Mouse (Mus musculus): ENCODE data around the gene Ackr3. TPM values are rescaled to one million over a fixed set of nuclear protein-coding genes. Genes with fewer than 3 reads are reported as not detected.

Gene Ackr3
- polyA plus RNA-seq (2014; fragmentation: Nextera tagmentation; extraction: Ambion mirVana): 27.0 and 32.2 TPM in 2 replicates

GRCm38 (mm10) chr1:90203783-90204690, at the start of gene Ackr3:
Ackr3 (plus strand) TSS chr1:90203980.
- peaks cover 50% of the 10 kb centered on the region for H3K4me1 ChIP-seq (ENCODE audit: control insufficient read depth, insufficient read depth, low read length)
- peak within 1 kb of the TSS; percentile 88 for H3K27ac ChIP-seq (replicated peaks; ENCODE audit: low read depth, low read length)
- DNase-seq (ENCODE audit: low spot score): peak; percentile 96
- no peaks in the 10 kb centered on the region for H3K36me3 ChIP-seq (ENCODE audit: control insufficient read depth, insufficient read depth, low read length)
- WGBS: 2% methylated on average over 19 of the region's 19 CpGs
- ATAC-seq (ENCODE audit: low read depth): peak; percentile 88
- H3K9ac ChIP-seq (ENCODE audit: low read depth, low read length): peak within 1 kb of the TSS; percentile 83
- H3K9me3 ChIP-seq (ENCODE audit: control insufficient read depth, low read length): no peaks in the 10 kb centered on the region
- peak within 1 kb of the TSS; percentile 62 for H3K4me3 ChIP-seq (ENCODE audit: low read depth, low read length)
- peak within 1 kb of the TSS; percentile 62 for H3K4me2 ChIP-seq (ENCODE audit: low read depth, low read length)
- H3K27me3 ChIP-seq (replicated peaks; ENCODE audit: control insufficient read depth, insufficient read depth, low read length): no peaks in the 10 kb centered on the region

- ATAC-seq (ENCODE audit: low read depth): no peak
- no peak for DNase-seq (ENCODE audit: low spot score)
- 60% methylated on average over 7 of the region's 7 CpGs for WGBS
Measured at GRCm38 (mm10) chr1:90156589-90156988, 47.2 kb upstream of the Ackr3 start.

GRCm38 (mm10) chr1:90159927-90160326, 43.9 kb upstream of the Ackr3 start:
- Histone ChIP-seq H3K27me3 (replicated peaks; ENCODE audit: control insufficient read depth, insufficient read depth, low read length) (no peaks in the 10 kb centered on the region), H3K36me3 (ENCODE audit: control insufficient read depth, insufficient read depth, low read length) (no peaks in the 10 kb centered on the region), H3K9ac (ENCODE audit: low read depth, low read length) (no peak overlapping the region), H3K4me1 (ENCODE audit: control insufficient read depth, insufficient read depth, low read length) (peaks cover 20% of the 10 kb centered on the region), H3K27ac (replicated peaks; ENCODE audit: low read depth, low read length) (no peak overlapping the region), H3K9me3 (ENCODE audit: control insufficient read depth, low read length) (no peaks in the 10 kb centered on the region), H3K4me2 (ENCODE audit: low read depth, low read length) (no peak overlapping the region), H3K4me3 (ENCODE audit: low read depth, low read length) (no peak overlapping the region)
- no peak for DNase-seq (ENCODE audit: low spot score)
- no peak for ATAC-seq (ENCODE audit: low read depth)
- 39% methylated on average over 12 of the region's 13 CpGs for WGBS

More at GRCm38 (mm10) chr1:90156589-90156988, 47.2 kb upstream of the Ackr3 start:
- Histone ChIP-seq H3K9ac (ENCODE audit: low read depth, low read length) (no peak overlapping the region), H3K27ac (replicated peaks; ENCODE audit: low read depth, low read length) (no peak overlapping the region), H3K4me2 (ENCODE audit: low read depth, low read length) (no peak overlapping the region), H3K27me3 (replicated peaks; ENCODE audit: control insufficient read depth, insufficient read depth, low read length) (no peaks in the 10 kb centered on the region), H3K4me1 (ENCODE audit: control insufficient read depth, insufficient read depth, low read length) (peaks cover 19% of the 10 kb centered on the region), H3K4me3 (ENCODE audit: low read depth, low read length) (no peak overlapping the region), H3K36me3 (ENCODE audit: control insufficient read depth, insufficient read depth, low read length) (no peaks in the 10 kb centered on the region), H3K9me3 (ENCODE audit: control insufficient read depth, low read length) (no peaks in the 10 kb centered on the region)

- no peaks in the 10 kb centered on the region for H3K36me3 ChIP-seq (ENCODE audit: control insufficient read depth, insufficient read depth, low read length)
- H3K9ac ChIP-seq (ENCODE audit: low read depth, low read length): no peak overlapping the region
- no peak overlapping the region for H3K27ac ChIP-seq (replicated peaks; ENCODE audit: low read depth, low read length)
- no peaks in the 10 kb centered on the region for H3K27me3 ChIP-seq (replicated peaks; ENCODE audit: control insufficient read depth, insufficient read depth, low read length)
- H3K4me1 ChIP-seq (ENCODE audit: control insufficient read depth, insufficient read depth, low read length): peaks cover 20% of the 10 kb centered on the region
- DNase-seq (ENCODE audit: low spot score) (peak; percentile 54), ATAC-seq (ENCODE audit: low read depth) (no peak)
- H3K4me3 ChIP-seq (ENCODE audit: low read depth, low read length): no peak overlapping the region
- no peaks in the 10 kb centered on the region for H3K9me3 ChIP-seq (ENCODE audit: control insufficient read depth, low read length)
- WGBS: 73% methylated on average over 6 of the region's 6 CpGs
- no peak overlapping the region for H3K4me2 ChIP-seq (ENCODE audit: low read depth, low read length)
Measured at GRCm38 (mm10) chr1:90161623-90162022, 42.2 kb upstream of the Ackr3 start.

- H3K36me3 ChIP-seq (ENCODE audit: control insufficient read depth, insufficient read depth, low read length): no peaks in the 10 kb centered on the region
- no peak overlapping the region for H3K4me3 ChIP-seq (ENCODE audit: low read depth, low read length)
- H3K4me1 ChIP-seq (ENCODE audit: control insufficient read depth, insufficient read depth, low read length): peaks cover 20% of the 10 kb centered on the region
- no peak overlapping the region for H3K4me2 ChIP-seq (ENCODE audit: low read depth, low read length)
- H3K9ac ChIP-seq (ENCODE audit: low read depth, low read length): no peak overlapping the region
- H3K9me3 ChIP-seq (ENCODE audit: control insufficient read depth, low read length): no peaks in the 10 kb centered on the region
- peak; percentile 53 for ATAC-seq (ENCODE audit: low read depth)
- H3K27ac ChIP-seq (replicated peaks; ENCODE audit: low read depth, low read length): 0 out of 2 replicates have a peak overlapping the region, but pooled peaks have one; percentile 46
- peak; percentile 78 for DNase-seq (ENCODE audit: low spot score)
- no peaks in the 10 kb centered on the region for H3K27me3 ChIP-seq (replicated peaks; ENCODE audit: control insufficient read depth, insufficient read depth, low read length)
- WGBS: 62% methylated on average over 13 of the region's 13 CpGs
Measured at GRCm38 (mm10) chr1:90162379-90162857, 41.4 kb upstream of the Ackr3 start.

GRCm38 (mm10) chr1:90163161-90163560, 40.6 kb upstream of the Ackr3 start:
- peak overlapping the region; percentile 54; the same call in 1 of the 2 replicates for H3K27ac ChIP-seq (replicated peaks; ENCODE audit: low read depth, low read length)
- no peak overlapping the region for H3K4me2 ChIP-seq (ENCODE audit: low read depth, low read length)
- no peaks in the 10 kb centered on the region for H3K9me3 ChIP-seq (ENCODE audit: control insufficient read depth, low read length)
- DNase-seq (ENCODE audit: low spot score) (peak; percentile 40), ATAC-seq (ENCODE audit: low read depth) (no peak)
- H3K36me3 ChIP-seq (ENCODE audit: control insufficient read depth, insufficient read depth, low read length): no peaks in the 10 kb centered on the region
- H3K4me3 ChIP-seq (ENCODE audit: low read depth, low read length): no peak overlapping the region
- H3K9ac ChIP-seq (ENCODE audit: low read depth, low read length): no peak overlapping the region
- peaks cover 20% of the 10 kb centered on the region for H3K4me1 ChIP-seq (ENCODE audit: control insufficient read depth, insufficient read depth, low read length)
- 53% methylated on average over 7 of the region's 7 CpGs for WGBS
- H3K27me3 ChIP-seq (replicated peaks; ENCODE audit: control insufficient read depth, insufficient read depth, low read length): no peaks in the 10 kb centered on the region

GRCm38 (mm10) chr1:90164319-90164718, 39.5 kb upstream of the Ackr3 start:
- H3K36me3 ChIP-seq (ENCODE audit: control insufficient read depth, insufficient read depth, low read length): no peaks in the 10 kb centered on the region
- H3K4me3 ChIP-seq (ENCODE audit: low read depth, low read length): no peak overlapping the region
- no peaks in the 10 kb centered on the region for H3K9me3 ChIP-seq (ENCODE audit: control insufficient read depth, low read length)
- no peaks in the 10 kb centered on the region for H3K27me3 ChIP-seq (replicated peaks; ENCODE audit: control insufficient read depth, insufficient read depth, low read length)
- DNase-seq (ENCODE audit: low spot score): peak; percentile 38
- 40% methylated on average over 3 of the region's 3 CpGs for WGBS
- H3K4me2 ChIP-seq (ENCODE audit: low read depth, low read length): no peak overlapping the region
- H3K27ac ChIP-seq (replicated peaks; ENCODE audit: low read depth, low read length): no peak overlapping the region; the same call in 1 of the 2 replicates
- H3K9ac ChIP-seq (ENCODE audit: low read depth, low read length): no peak overlapping the region
- peaks cover 20% of the 10 kb centered on the region for H3K4me1 ChIP-seq (ENCODE audit: control insufficient read depth, insufficient read depth, low read length)
- peak; percentile 44; the same call in 1 of the 2 replicates for ATAC-seq (ENCODE audit: low read depth)

- Histone ChIP-seq H3K27ac (replicated peaks; ENCODE audit: low read depth, low read length) (no peak overlapping the region), H3K9me3 (ENCODE audit: control insufficient read depth, low read length) (no peaks in the 10 kb centered on the region), H3K27me3 (replicated peaks; ENCODE audit: control insufficient read depth, insufficient read depth, low read length) (no peaks in the 10 kb centered on the region), H3K4me2 (ENCODE audit: low read depth, low read length) (no peak overlapping the region), H3K9ac (ENCODE audit: low read depth, low read length) (no peak overlapping the region), H3K36me3 (ENCODE audit: control insufficient read depth, insufficient read depth, low read length) (no peaks in the 10 kb centered on the region), H3K4me3 (ENCODE audit: low read depth, low read length) (no peak overlapping the region), H3K4me1 (ENCODE audit: control insufficient read depth, insufficient read depth, low read length) (peaks cover 21% of the 10 kb centered on the region)
- ATAC-seq (ENCODE audit: low read depth) (no peak), DNase-seq (ENCODE audit: low spot score) (no peak)
- 52% methylated on average over 8 of the region's 8 CpGs for WGBS
Measured at GRCm38 (mm10) chr1:90174338-90174737, 29.4 kb upstream of the Ackr3 start.

All from embryonic facial prominence, embryonic 14.5 days (tissue).